Mouse (Mus musculus): ENCODE measurements around the gene Dnajc9.

Dnajc9 gene

GRCm38 (mm10) chr14:20363230-20363629, 25.5 kb downstream of the Dnajc9 start:
- DNase-seq (ENCODE audit: low read depth, low spot score): no peak

- DNase-seq (ENCODE audit: low read depth, low spot score): peak; percentile 93
These were observed 40.6 kb downstream of the Dnajc9 start, which contains the start of the genes Ecd and Fam149b for GRCm38 (mm10) chr14:20347991-20348541. TSS of gene Ecd (minus strand) at chr14:20348121. TSS of gene Fam149b (plus strand) at chr14:20348162.

GRCm38 (mm10) chr14:20347441-20347990, 41.2 kb downstream of the Dnajc9 start:
- DNase-seq (ENCODE audit: low read depth, low spot score): no peak

DNA sequence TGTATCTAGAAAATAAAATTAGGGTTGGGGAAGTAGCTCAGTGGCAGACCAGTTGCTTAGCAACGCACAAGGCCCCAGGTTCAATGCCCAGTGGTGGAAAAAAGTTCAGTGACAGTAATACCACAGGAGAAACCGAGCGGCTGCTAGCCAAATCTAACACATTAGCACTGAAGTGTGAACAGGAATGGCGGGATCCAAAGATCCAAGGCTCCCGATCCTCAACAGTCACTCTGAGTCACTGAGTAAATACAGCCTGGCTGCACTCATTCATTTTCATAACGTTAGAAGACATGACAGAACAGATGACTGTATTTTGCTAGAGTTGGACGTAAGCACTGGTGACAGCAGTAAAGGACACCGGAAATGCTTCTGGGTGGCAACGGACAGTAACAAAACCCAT, 42.8 kb downstream of the Dnajc9 start:
- no peak for DNase-seq (ENCODE audit: low read depth, low spot score)

DNA sequence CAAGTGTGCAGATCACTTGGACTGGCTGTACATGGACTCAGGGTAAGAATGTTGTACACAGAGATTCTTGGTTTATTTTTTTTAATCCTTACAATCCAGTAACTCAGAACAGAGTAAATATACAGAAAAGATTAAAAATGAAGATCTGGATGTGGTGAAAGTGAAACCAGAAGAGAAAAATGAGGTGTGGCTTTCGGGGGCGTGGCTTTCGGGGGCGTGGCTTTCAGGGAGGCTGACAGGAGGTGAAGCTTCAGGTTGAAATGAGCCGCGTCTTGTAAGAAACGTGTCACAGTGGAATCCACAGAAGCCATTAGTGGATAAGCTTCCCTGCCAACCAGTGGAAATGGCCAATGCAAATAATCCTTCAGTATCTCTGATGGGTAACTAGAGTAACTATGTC, 47.8 kb downstream of the Dnajc9 start:
- DNase-seq (ENCODE audit: low read depth, low spot score): no peak

DNA sequence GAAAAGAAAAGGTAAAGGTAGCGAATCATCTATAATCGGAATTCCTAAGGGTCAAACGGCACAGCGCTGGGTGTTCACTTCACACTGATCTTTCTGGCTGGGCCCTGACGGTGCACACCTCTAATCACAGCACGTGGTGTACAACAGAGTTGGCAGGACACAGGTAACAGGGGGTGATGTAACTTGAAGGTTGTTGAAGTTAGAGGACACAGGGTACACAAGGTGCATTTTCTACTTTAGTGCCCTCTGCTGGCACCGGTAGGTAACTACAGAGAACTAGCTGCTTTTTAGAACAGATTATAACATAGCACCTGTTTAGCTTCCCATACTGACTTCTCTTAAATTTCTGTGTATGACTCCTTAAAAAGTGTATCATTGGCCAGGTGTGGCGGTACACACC, 48.6 kb downstream of the Dnajc9 start:
- DNase-seq (ENCODE audit: low read depth, low spot score): peak; percentile 20

DNA sequence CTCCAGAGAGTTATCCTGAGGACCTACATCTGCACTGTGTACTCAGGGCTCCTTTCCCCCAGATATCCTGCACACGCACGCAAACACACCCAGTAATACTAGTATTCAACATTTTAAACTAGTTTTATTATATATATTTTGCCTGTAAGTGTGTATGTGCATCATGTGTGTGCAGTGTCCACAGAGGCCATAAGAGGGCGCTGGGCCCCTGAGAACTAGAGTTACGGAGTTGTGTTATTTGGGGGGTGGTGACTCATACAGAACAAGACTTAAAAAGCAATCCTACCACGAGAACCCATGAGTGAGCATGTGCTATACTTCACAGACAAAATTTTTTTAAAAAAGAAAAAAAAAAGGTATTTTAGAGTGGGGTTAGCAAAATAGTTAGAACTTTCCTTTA, 49.3 kb downstream of the Dnajc9 start:
- DNase-seq (ENCODE audit: low read depth, low spot score): no peak
